Mouse (Mus musculus) megakaryocyte, embryonic 14.5 days (primary cell): ENCODE results near the gene Crbn.

Experiments
- FLI1 ChIP-seq: IDR thresholded peaks from 2 replicates; pipeline ENCODE4 v1.6.1; 2012; ENCODE audit warnings: low read length, inconsistent platforms, mixed read lengths
- GATA1 ChIP-seq: IDR thresholded peaks from 3 replicates; pipeline ENCODE4 v1.6.1; 2012; ENCODE audit warnings: mixed read lengths, low read length, inconsistent platforms, borderline replicate concordance

DNA sequence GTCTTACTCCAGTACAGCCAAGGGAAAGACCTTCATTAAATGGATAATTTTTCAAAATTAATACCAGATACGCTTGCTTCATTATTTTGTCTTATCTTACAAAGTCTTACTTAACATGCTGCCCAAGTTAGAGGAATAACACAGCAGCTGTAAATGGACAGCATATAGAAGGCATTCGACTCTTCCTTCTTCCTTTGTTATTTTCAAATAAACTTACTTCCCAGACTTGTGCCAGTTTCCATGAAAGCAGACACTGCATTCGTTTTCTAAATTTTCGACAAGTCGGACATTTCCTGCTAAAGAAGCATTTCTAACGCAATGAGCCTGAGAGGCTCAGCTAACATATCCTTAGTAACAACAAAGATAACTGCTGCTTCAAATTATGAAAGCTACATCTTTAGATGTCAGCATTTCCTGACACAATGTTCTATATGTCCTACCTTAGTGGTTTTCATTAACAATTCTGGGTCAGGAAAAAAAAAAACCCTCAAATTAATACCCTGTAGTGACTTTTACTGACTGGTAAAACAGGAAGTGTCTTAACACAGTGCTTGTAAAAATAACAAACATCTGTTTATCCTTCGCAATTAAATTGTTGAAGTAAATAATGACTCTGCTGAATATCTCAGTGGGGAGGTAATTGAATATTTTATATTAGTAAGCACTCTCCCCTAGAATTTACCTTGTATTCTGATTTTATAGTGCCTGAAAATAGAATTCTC, 54.0 kb downstream of the Crbn start:
- TF ChIP-seq GATA1 = no peak
- TF ChIP-seq FLI1 = no peak
